Mouse (Mus musculus) lung, adult 2 months (tissue): Measurements from ENCODE around the gene Opcml. TPM values are rescaled to one million over a fixed set of nuclear protein-coding genes. Genes with fewer than 3 reads are reported as not detected.

Experiments used
- DNase-seq: peaks from one replicate; pipeline ENCODE4 v3.0.0; 2022
- H3K4me1 ChIP-seq: fragments of 200-500 bp; 2 replicates; pipeline ENCODE4 v1.6.1; 2011; ENCODE audit warnings: low read length; ENCODE audit not compliant: control insufficient read depth, insufficient read depth
- H3K4me3 ChIP-seq: fragments of 200-500 bp; replicated peaks from 2 replicates; pipeline ENCODE3; 2011; ENCODE audit warnings: low read depth, mild to moderate bottlenecking, control low read depth, low read length; ENCODE audit errors: extremely low read depth
- CTCF ChIP-seq: fragments of 200-500 bp; IDR thresholded peaks from 2 replicates; pipeline ENCODE4 v1.5.1; 2011; ENCODE audit warnings: mild to moderate bottlenecking, low read length, control low read depth; ENCODE audit not compliant: insufficient read depth
- POLR2A ChIP-seq: fragments of 200-500 bp; IDR thresholded peaks from 2 replicates; pipeline ENCODE4 v1.6.1; 2011; ENCODE audit warnings: low read depth, mild to moderate bottlenecking, control low read depth, low read length, borderline replicate concordance; ENCODE audit errors: extremely low read depth
- WGBS: fragments of 180-500 bp; shearing (Covaris S2); methylation state at CpG from one replicate; pipeline ENCODE4 v1.1.7; 2018; 5-methylcytosine and 5-hydroxymethylcytosine counted together
- polyA plus RNA-seq: library from polyadenylated mRNA; depleted of rRNA; stranded (reverse); fragments of >200 nt; gene quantifications from 2 replicates; pipeline ENCODE4 v1.2.3, GENCODE M21; 2012; rRNA removed

The Opcml gene
- polyA plus RNA-seq = 0.19 and 0.26 TPM in 2 replicates

DNA sequence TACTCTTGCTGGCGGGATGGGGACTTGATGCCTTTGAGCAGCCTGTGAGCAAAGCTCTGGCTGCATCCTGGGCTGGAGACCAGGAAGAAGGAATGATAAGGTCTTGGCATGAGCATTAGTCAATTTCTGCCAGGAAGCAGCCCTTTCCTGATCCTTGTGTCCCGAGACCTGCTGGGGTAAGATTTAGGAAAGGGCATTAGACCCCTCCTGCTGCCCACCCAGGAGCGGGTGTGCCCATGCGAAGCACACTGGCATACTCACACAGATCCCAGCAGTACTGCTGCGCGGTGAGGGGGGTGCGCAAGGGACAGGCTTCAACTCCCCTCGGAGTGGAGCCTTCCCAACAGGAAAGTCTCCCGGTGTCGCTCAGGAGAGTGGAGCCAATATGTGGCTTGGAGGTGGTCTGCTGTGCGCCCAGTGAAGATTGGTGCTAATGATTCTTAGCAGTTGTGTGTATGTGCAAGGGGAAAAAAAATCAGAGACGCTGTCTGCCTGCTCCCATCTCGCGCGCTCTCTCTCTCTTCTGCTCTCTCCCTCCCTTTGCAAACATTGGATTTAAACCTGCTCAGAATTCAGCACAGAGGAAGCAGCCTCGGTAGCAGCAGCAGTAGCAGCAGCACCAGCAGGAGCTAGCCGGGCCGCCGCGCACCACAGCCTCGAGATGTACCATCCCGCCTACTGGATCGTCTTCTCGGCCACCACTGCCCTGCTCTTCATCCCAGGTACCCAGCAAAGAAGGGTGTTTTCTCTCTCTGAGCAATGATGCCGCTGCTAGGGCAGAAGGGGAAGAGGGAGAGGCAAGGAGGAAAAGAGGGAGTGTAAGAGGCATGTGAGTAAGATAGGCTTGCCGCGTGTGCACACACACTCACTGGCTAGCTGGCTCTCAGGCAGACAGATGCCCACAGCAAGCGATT is at the start of gene Opcml:
TSS of gene Opcml (plus strand) at position 51 of the 914 bp plus-strand sequence.
- no peak within 1 kb of the TSS for H3K4me3 ChIP-seq
- H3K4me1 ChIP-seq = no peaks in the 10 kb centered on the region
- 2% methylated on average over 28 of the region's 28 CpGs for WGBS
- TF ChIP-seq CTCF (no peak), POLR2A (no peak)
- DNase-seq = no peak

DNA sequence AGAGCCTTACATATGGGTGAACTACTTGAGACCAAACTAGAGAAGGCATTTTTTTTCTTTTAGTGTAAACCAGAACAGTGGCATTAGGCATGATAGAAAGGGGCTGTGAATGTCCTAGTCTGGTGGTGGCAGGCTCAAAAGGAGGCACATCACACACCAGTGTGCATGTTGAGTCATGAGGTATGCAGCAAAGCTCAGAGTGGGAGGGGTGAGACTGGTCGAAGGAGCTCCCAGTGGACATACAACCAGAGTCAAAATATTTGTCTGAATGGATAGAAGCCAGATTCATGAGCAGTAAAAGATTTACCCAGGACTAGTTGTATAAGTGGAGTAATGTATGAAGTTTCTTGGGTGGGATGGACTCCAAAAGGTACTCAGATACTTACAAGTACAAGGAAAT is 31.9 kb upstream of the Opcml start:
- no peak overlapping the region for H3K4me3 ChIP-seq
- H3K4me1 ChIP-seq = no peaks in the 10 kb centered on the region
- 36% methylated on average over 1 of the region's 1 CpGs for WGBS
- DNase-seq = no peak
- TF ChIP-seq CTCF (no peak), POLR2A (no peak)

DNA sequence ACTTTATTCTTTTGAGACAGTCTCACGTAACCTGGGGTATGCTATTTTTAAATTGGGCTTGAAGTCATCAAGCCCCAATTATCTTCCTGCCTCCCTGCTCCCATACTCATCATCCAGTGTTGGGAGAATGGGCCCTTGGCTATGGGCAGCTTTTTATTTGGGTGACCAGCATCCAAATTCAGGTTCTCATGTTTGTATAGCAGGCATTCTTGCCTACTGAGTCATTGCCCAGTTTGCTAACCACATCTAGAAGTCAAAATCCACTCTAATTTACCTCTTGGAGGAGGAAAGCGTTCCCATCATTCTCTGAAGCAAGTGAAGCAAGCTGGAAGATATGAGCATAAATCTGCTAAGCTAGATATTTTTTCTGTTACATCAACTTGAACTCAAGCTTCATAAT is 29.4 kb upstream of the Opcml start:
- no peak overlapping the region for H3K4me3 ChIP-seq
- no peak for DNase-seq
- TF ChIP-seq POLR2A = no peak
- TF ChIP-seq CTCF = no peak
- 67% methylated on average over 2 of the region's 2 CpGs for WGBS
- no peaks in the 10 kb centered on the region for H3K4me1 ChIP-seq

GRCm38 (mm10) chr9:27766446-27766845 is 24.1 kb upstream of the Opcml start:
- DNase-seq = no peak
- Histone ChIP-seq H3K4me1 (no peaks in the 10 kb centered on the region), H3K4me3 (no peak overlapping the region)
- 89% methylated on average over 3 of the region's 3 CpGs for WGBS
- TF ChIP-seq POLR2A (no peak), CTCF (no peak)

GRCm38 (mm10) chr9:27767196-27767900 is 23.2 kb upstream of the Opcml start:
- Histone ChIP-seq H3K4me1 (no peaks in the 10 kb centered on the region), H3K4me3 (no peak overlapping the region)
- no peak for TF ChIP-seq POLR2A
- TF ChIP-seq CTCF = no peak
- 87% methylated on average over 8 of the region's 8 CpGs for WGBS
- DNase-seq = no peak

DNA sequence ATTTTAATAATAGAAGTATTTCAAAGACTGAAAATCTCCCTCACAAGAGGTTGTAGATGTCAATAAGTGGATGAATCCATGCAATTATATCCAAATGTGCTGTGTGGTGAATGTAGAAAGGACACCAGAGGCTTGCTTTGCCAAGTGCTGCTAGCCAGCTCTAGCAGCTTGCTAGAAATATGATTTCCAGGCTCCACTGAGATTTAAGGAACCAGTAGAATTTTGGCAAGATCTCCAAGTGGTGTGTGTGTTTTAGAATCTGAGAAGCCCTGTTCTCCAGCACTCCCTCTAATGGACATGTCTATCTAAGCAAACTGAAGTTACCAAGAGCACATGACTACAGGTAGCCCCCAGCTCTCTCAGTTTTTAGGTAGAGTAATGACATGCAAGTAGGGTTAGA is 21.8 kb upstream of the Opcml start:
- no peak for DNase-seq
- Histone ChIP-seq H3K4me1 (no peaks in the 10 kb centered on the region), H3K4me3 (no peak overlapping the region)
- TF ChIP-seq POLR2A (no peak), CTCF (no peak)

DNA sequence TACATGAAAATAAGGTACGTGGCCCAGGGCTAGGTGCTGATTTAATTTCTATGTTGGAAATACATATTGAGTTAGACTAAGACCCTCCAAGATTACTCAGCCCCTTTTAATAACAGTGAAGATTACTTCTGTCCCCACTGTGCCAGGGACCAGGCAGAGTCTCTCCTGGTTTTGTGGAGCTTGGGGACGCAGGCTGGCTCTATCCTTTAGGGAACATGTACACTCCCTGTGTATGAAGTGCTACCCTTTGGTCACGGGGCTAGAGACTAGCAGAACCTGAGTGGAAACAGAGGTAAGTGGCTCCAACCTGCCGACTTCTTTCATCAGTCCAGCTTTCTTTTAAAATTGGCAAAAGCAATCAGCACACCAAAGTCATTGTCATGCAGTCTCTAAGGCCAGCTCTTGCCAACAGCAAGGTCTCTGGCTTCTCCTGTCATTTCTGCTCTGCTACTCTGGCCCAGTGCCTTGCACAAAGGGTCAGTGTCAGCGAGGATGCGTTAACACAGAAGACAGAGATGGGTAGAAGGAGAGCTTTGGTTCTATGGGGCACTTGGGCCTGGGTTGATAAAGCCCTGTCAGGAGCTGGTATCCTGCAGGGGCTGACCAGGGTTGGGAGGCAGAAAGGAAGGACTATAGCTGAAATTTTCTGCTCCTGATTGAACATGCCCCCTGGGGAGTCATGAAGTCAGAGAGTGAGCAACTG is 9.1 kb upstream of the Opcml start:
- DNase-seq = no peak
- Histone ChIP-seq H3K4me1 (no peaks in the 10 kb centered on the region), H3K4me3 (no peak overlapping the region)
- TF ChIP-seq POLR2A = no peak
- TF ChIP-seq CTCF = no peak
- WGBS = 73% methylated on average over 6 of the region's 6 CpGs

GRCm38 (mm10) chr9:27781994-27782337 is 8.6 kb upstream of the Opcml start:
- TF ChIP-seq CTCF (no peak), POLR2A (no peak)
- DNase-seq = no peak
- Histone ChIP-seq H3K4me1 (no peaks in the 10 kb centered on the region), H3K4me3 (no peak overlapping the region)
- 33% methylated on average over 1 of the region's 1 CpGs for WGBS

- DNase-seq = no peak
- 4% methylated on average over 12 of the region's 12 CpGs for WGBS
- TF ChIP-seq POLR2A (no peak), CTCF (no peak)
- H3K4me3 ChIP-seq = no peak overlapping the region
- no peaks in the 10 kb centered on the region for H3K4me1 ChIP-seq
These were observed 1.0 kb downstream of the Opcml start for GRCm38 (mm10) chr9:27791639-27791966.

GRCm38 (mm10) chr9:27792226-27792625 is 1.7 kb downstream of the Opcml start:
- DNase-seq = no peak
- WGBS = 51% methylated on average over 2 of the region's 2 CpGs
- no peak for TF ChIP-seq CTCF
- no peak for TF ChIP-seq POLR2A

More at GRCm38 (mm10) chr9:27792226-27792625, 1.7 kb downstream of the Opcml start:
- no peaks in the 10 kb centered on the region for H3K4me1 ChIP-seq
- no peak overlapping the region for H3K4me3 ChIP-seq
